Mouse (Mus musculus): ENCODE results near the gene Mucl1. TPM values are rescaled to one million over a fixed set of nuclear protein-coding genes. Genes with fewer than 3 reads are reported as not detected.
"Not testable (repeated sequence)": the region's sequence is repeated elsewhere in the genome, so short reads cannot be mapped to it uniquely, and the experiment has no call there.

Gene Mucl1
- not detected in 2 replicates for polyA plus RNA-seq (2012; rRNA removed)

- TF ChIP-seq CTCF (IDR thresholded peaks at IDR 0.05; ENCODE audit: borderline replicate concordance, extremely low read depth, insufficient read depth, insufficient read length) (no peak), POLR2A (IDR thresholded peaks at IDR 0.05; ENCODE audit: borderline replicate concordance, extremely low read depth, insufficient read depth, insufficient read length, poor library complexity, severe bottlenecking) (no peak)
- DNase-seq (ENCODE audit: low read depth): no peak
Observed at GRCm38 (mm10) chr15:103755369-103755768, at the start of gene Mucl1. Gene Mucl1, minus strand, starts transcription at chr15:103755469.

GRCm38 (mm10) chr15:103766836-103767235, 11.6 kb upstream of the Mucl1 start:
- peak; percentile 76 for TF ChIP-seq CTCF (IDR thresholded peaks at IDR 0.05; ENCODE audit: borderline replicate concordance, extremely low read depth, insufficient read depth, insufficient read length)
- peak; percentile 81 for DNase-seq (ENCODE audit: low read depth)

- DNase-seq (ENCODE audit: low read depth): not testable (repeated sequence)
Observed at GRCm38 (mm10) chr15:103716861-103717260, 38.4 kb downstream of the Mucl1 start.

Other genes starting within 250 kb of the Mucl1 start
- gene Ppp1r1a, start 217.5 kb downstream of the Mucl1 start, polyA plus RNA-seq (2012; rRNA removed): 63.5 and 68.4 TPM in 2 replicates
- gene Glycam1, start 190.4 kb downstream of the Mucl1 start, polyA plus RNA-seq (2012; rRNA removed): not detected in 2 replicates
- not detected in 2 replicates for gene Mucl2, start 143.8 kb upstream of the Mucl1 start, polyA plus RNA-seq (2012; rRNA removed)